Mouse (Mus musculus) central nervous system, embryonic 18 days (tissue): Measurements from ENCODE around the gene Lgals3. TPM values are rescaled to one million over a fixed set of nuclear protein-coding genes. Genes with fewer than 3 reads are reported as not detected.

Experiments
- polyA plus RNA-seq: library from polyadenylated mRNA; depleted of rRNA; stranded (reverse); fragments of >200 nt; gene quantifications from 2 replicates; pipeline ENCODE4 v1.2.3, GENCODE M21; 2012; rRNA removed

Gene Lgals3
- 5.5 and 19.6 TPM in 2 replicates for polyA plus RNA-seq

DNA sequence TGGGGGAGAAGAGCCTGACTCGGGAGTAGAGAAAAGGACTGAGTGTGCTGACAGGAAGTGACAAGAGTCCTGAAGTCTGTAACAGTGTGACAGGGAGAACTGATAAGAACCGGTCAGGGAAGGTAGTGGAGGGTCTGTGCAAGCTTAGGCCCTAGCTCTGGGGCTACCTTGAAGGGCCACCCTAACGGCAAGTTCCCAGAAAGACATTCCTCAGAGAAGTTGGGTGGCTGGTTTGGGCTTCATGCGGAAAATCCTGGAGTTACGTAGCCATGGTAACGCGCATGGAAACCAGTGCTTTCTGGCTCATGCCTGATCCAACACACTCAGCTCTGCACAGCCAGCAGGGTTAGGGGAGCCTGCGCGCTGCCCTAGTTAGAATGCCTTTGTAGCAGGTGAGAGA lies at the start of gene Lgals3:
Gene Lgals3, plus strand, starts transcription at position 291 of the 400 bp plus-strand sequence.

GRCm38 (mm10) chr14:47417775-47418665 lies 50.5 kb downstream of the Lgals3 start, which contains the start of gene Dlgap5:
Dlgap5 (minus strand) TSS chr14:47418407.

Other genes with a start within 250 kb of the Lgals3 start
- 4.2 and 4.6 TPM in 2 replicates for gene Gch1, start 178.3 kb upstream of the Lgals3 start, polyA plus RNA-seq
- gene Wdhd1, start 90.9 kb upstream of the Lgals3 start, polyA plus RNA-seq = 9.7 and 11.4 TPM in 2 replicates
- gene Socs4, start 90.8 kb upstream of the Lgals3 start, polyA plus RNA-seq = 5.3 TPM in 2 replicates
- gene Mapk1ip1l, start 69.5 kb upstream of the Lgals3 start, polyA plus RNA-seq = 39.8 and 40.1 TPM in 2 replicates
- 6.5 and 6.9 TPM in 2 replicates for gene Dlgap5, start 50.7 kb downstream of the Lgals3 start, polyA plus RNA-seq
- gene Fbxo34, start 82.7 kb downstream of the Lgals3 start, polyA plus RNA-seq = 21.4 and 23.3 TPM in 2 replicates
- 14.4 and 15.3 TPM in 2 replicates for gene Atg14, start 202.9 kb downstream of the Lgals3 start, polyA plus RNA-seq